Mouse (Mus musculus) midbrain, embryonic 11.5 days (tissue): ENCODE measurements around the gene Ess2. TPM values are rescaled to one million over a fixed set of nuclear protein-coding genes. Genes with fewer than 3 reads are reported as not detected.
"Not testable (repeated sequence)": the region's sequence is repeated elsewhere in the genome, so short reads cannot be mapped to it uniquely, and the experiment has no call there.

ENCODE experiments used
- ATAC-seq: fragments of 200-750 bp; cut with Nextera tagmentation; 2 replicates; pipeline ENCODE4 v1.8.0; 2017; ENCODE audit warnings: moderate TSS enrichment, moderate library complexity; ENCODE audit not compliant: low FRiP score
- DNase-seq: peaks from one replicate; pipeline ENCODE4 v3.0.0; 2015; ENCODE audit warnings: low spot score; ENCODE audit errors: missing footprints
- H3K27ac ChIP-seq: fragments of 300-500 bp; sonication (generic); 2 replicates; pipeline ENCODE4 v1.5.1; 2014; ENCODE audit warnings: low read depth, low read length
- H3K27me3 ChIP-seq: fragments of 300-500 bp; sonication (generic); 2 replicates; pipeline ENCODE4 v1.6.1; 2014; ENCODE audit warnings: mild to moderate bottlenecking, low read length, moderate library complexity, mixed read lengths; ENCODE audit not compliant: control insufficient read depth, insufficient read depth
- H3K36me3 ChIP-seq: fragments of 300-500 bp; sonication (generic); 2 replicates; pipeline ENCODE4 v1.6.1; 2014; ENCODE audit warnings: mild to moderate bottlenecking, low read length, moderate library complexity, mixed read lengths; ENCODE audit not compliant: control insufficient read depth, insufficient read depth
- H3K4me1 ChIP-seq: fragments of 300-500 bp; sonication (generic); 2 replicates; pipeline ENCODE4 v1.6.1; 2014; ENCODE audit warnings: low read length; ENCODE audit not compliant: control insufficient read depth, insufficient read depth
- H3K4me2 ChIP-seq: fragments of 300-500 bp; sonication (generic); 2 replicates; pipeline ENCODE4 v1.6.1; 2014; ENCODE audit warnings: mild to moderate bottlenecking, moderate library complexity
- H3K4me3 ChIP-seq: fragments of 300-500 bp; sonication (generic); 2 replicates; pipeline ENCODE4 v1.5.1; 2014; ENCODE audit warnings: low read depth, low read length
- H3K9ac ChIP-seq: fragments of 300-500 bp; sonication (generic); 2 replicates; pipeline ENCODE4 v1.6.1; 2014; ENCODE audit warnings: low read length
- H3K9me3 ChIP-seq: fragments of 300-500 bp; sonication (generic); 2 replicates; pipeline ENCODE4 v1.6.1; 2016; ENCODE audit warnings: low read length; ENCODE audit not compliant: control insufficient read depth
- WGBS: fragments of 180-500 bp; shearing (Covaris S2); extraction: QIAGEN DNeasy Blood & Tissue Kit; methylation state at CpG from one replicate; pipeline ENCODE4 v1.1.7; 2014; 5-methylcytosine and 5-hydroxymethylcytosine counted together
- polyA plus RNA-seq: library from polyadenylated mRNA; unstranded; fragments of >200 nt; fragmentation: Nextera tagmentation; extraction: Ambion mirVana; gene quantifications from 2 replicates; pipeline ENCODE4 v1.2.1, GENCODE M21; 2014

Ess2 gene
- polyA plus RNA-seq = 39.4 and 41.4 TPM in 2 replicates

DNA sequence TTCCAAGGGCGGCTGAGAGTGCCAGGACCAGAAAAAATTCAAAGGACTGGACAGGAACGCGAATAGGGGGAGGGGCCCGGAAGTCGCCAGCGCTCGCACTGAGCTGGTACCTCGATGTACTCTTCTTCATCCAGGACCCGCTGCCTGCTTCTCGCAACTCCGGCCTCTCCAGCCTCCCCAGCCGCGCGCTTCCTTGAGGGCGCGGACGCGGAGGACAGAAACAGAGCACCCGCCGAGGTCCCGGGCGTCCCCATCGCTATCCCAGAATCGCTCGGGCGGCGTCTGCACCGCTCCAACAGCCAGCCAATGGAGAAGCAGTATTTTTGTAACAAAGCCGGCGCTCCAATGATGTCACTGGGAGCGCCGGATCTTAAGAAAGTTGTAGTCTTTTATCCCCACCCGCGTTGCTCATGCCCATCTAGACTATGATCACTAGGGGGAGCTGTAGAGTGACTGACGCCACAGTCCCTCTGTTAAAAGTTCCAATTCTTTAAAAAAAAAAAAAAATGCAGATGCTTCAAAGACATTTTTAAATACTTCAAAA is at the start of gene Ess2:
Ess2 (minus strand) TSS at position 297 of the 544 bp plus-strand sequence.
- peaks cover 17% of the 10 kb centered on the region for H3K4me1 ChIP-seq
- H3K9me3 ChIP-seq = no peaks in the 10 kb centered on the region
- H3K27me3 ChIP-seq = peaks cover 44% of the 10 kb centered on the region
- H3K9ac ChIP-seq = peak within 1 kb of the TSS; percentile 67
- peak within 1 kb of the TSS; percentile 89 for H3K4me2 ChIP-seq
- ATAC-seq (peak; percentile 93), DNase-seq (peak; percentile 99)
- no peak within 1 kb of the TSS; the same call in 1 of the 2 replicates for H3K27ac ChIP-seq
- peaks cover 8% of the 10 kb centered on the region for H3K36me3 ChIP-seq
- under 1% methylated on average over 35 of the region's 35 CpGs for WGBS
- peak within 1 kb of the TSS; percentile 52 for H3K4me3 ChIP-seq

DNA sequence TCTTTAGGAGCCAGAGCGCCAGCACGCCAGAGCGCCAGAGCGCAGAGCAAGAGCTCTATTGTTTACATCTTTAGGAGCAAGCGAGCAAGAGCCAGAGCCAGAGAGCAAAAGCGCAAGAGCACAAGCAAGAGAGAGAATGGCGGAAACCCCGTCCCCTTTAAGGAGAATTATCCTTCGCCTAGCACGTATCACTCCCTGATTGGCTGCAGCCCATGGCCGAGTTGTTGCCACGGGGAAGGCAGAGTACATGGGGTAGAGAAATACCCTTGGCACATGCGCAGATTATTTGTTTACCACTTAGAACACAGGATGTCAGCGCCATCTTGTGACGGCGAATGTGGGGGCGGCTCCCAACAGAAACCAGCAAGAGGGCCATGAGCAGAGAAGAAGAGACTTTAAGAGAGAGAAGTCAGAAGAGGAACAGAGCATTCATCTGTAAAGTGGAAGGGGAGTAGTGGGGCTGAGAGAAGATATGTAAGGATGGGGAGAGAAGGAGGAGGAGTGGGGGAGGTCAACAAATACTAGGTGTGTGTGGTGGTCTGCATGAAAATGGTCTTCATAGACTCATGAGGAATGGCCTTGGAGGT is 45.0 kb upstream of the Ess2 start:
- H3K4me2 ChIP-seq, H3K36me3 ChIP-seq, H3K4me1 ChIP-seq, H3K4me3 ChIP-seq, DNase-seq, H3K27ac ChIP-seq, ATAC-seq, H3K9me3 ChIP-seq, H3K27me3 ChIP-seq, H3K9ac ChIP-seq: not testable (repeated sequence)
- 94% methylated on average over 15 of the region's 17 CpGs for WGBS

DNA sequence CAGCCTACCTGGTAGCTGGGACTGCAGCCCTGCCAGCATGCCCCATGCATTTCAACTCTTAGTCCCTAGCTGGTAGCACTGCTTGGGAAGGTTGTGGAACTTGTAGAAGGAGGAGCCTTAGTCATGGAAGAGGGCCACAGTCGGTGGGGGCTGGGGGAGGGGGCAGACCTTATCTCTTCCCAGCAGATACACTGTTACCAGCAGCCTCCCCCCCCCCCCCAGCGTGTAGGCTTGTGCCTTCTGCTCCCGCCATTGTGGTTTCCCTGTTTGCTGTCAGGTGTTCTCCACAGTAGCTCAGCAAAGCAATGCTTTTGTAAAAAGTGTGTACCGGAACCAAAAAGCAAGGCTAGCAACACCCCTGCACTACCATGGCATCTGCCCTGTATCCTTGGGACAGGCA is 40.5 kb upstream of the Ess2 start:
- ATAC-seq = no peak
- H3K27ac ChIP-seq = no peak overlapping the region

DNA sequence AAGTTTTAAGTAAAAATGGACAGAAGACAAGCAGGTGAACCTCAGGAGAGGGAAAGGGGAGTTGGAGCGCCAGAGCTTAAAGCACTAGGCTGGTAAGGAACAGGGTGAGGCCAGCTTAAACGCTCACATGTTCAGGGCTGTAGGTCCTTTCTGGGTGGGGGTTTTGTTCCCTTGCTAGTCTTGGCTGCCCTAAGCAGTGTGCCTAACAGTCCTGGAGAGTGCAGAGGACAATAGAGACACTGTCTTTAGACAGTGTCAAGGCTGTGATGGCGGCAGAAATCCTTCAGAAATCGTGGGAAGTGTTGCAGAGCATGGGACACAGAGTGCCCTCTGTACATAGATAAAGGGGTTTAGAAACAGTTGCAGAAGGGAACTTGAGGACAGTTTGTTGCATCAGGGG is 38.9 kb upstream of the Ess2 start:
- WGBS = 54% methylated on average over 4 of the region's 4 CpGs
- DNase-seq = no peak

More for the DNA sequence above, 40.5 kb upstream of the Ess2 start:
- Histone ChIP-seq H3K4me2 (no peak overlapping the region), H3K4me1 (peaks cover 15% of the 10 kb centered on the region), H3K9ac (no peak overlapping the region), H3K27me3 (no peaks in the 10 kb centered on the region), H3K36me3 (no peaks in the 10 kb centered on the region), H3K4me3 (no peak overlapping the region), H3K9me3 (no peaks in the 10 kb centered on the region)
- no peak for DNase-seq
- 75% methylated on average over 4 of the region's 4 CpGs for WGBS

DNA sequence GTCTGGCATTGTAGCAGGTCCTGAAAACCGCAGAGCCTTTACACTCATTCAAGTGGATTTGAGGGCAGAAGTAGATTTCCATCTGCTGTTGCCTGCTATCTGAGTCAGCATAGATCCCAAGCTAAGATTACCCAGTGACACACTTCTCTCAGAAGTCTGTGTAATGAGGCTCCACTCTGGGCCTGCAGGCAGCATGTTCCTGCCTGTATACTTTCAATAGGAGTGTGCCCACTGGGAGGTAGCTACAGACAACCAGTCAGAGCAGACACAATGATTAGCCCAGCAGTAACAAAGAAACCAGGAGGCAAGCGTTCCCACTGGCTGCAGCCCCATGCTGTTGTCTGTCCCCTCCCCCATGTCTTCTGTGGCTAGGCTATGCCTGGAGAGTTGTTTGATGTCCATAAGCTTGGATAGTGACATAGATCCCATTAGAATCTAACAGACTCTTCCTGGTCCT is 38.3 kb upstream of the Ess2 start:
- Histone ChIP-seq H3K9me3 (no peaks in the 10 kb centered on the region), H3K4me2 (no peak overlapping the region), H3K36me3 (no peaks in the 10 kb centered on the region), H3K4me3 (no peak overlapping the region), H3K9ac (peak overlapping the region; percentile 38; the same call in 1 of the 2 replicates), H3K4me1 (peaks cover 15% of the 10 kb centered on the region), H3K27me3 (no peaks in the 10 kb centered on the region), H3K27ac (peak overlapping the region; percentile 76)
- DNase-seq = peak; percentile 92
- 24% methylated on average over 2 of the region's 2 CpGs for WGBS
- peak; percentile 96 for ATAC-seq

More for the DNA sequence above, 38.9 kb upstream of the Ess2 start:
- peak; percentile 80 for ATAC-seq
- peak overlapping the region; percentile 42 for H3K9ac ChIP-seq
- H3K27me3 ChIP-seq = no peaks in the 10 kb centered on the region
- H3K36me3 ChIP-seq = no peaks in the 10 kb centered on the region
- no peaks in the 10 kb centered on the region for H3K9me3 ChIP-seq
- peaks cover 15% of the 10 kb centered on the region for H3K4me1 ChIP-seq
- H3K27ac ChIP-seq = peak overlapping the region; percentile 76
- H3K4me3 ChIP-seq = no peak overlapping the region
- H3K4me2 ChIP-seq = no peak overlapping the region

DNA sequence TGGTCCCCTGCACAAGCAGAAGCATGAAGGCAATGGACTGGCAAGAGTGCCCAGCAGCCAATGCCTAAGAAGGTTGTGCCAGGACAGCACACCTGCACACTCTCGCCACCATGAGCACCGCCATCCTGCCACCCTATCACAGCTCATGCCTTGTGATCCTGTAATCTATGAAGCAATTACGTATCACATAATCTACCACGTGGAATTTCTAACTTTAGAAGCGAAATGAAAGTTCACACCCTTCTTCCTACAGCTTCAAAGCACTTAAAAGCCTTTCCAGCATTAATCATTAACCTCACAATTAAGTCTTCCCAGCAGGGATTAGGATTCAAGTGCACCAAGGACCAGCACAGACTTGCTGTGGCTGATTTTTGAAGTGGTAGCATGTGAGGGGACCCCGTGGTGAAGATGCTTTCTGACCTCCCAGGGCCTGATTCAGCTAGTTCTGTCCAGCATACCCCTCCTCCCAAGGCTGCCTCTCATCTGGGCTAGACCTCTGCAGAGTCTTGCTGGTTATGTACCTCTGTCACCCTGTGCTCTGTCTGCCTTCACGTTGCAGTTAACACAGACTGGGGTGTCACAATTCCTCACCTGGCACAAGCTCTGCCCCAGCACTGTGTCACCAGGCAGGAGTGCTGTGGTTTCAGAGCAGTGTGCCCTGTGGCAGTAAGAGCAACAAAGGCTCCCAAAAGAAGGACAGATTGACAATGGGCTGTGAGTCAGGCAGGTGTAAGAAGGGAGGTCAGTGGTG is 34.1 kb upstream of the Ess2 start:
- DNase-seq (no peak), ATAC-seq (no peak)
- Histone ChIP-seq H3K9ac (no peak overlapping the region), H3K4me1 (peaks cover 13% of the 10 kb centered on the region), H3K4me2 (no peak overlapping the region), H3K4me3 (no peak overlapping the region), H3K27ac (no peak overlapping the region), H3K27me3 (no peaks in the 10 kb centered on the region), H3K9me3 (no peaks in the 10 kb centered on the region), H3K36me3 (no peaks in the 10 kb centered on the region)
- 67% methylated on average over 7 of the region's 7 CpGs for WGBS

DNA sequence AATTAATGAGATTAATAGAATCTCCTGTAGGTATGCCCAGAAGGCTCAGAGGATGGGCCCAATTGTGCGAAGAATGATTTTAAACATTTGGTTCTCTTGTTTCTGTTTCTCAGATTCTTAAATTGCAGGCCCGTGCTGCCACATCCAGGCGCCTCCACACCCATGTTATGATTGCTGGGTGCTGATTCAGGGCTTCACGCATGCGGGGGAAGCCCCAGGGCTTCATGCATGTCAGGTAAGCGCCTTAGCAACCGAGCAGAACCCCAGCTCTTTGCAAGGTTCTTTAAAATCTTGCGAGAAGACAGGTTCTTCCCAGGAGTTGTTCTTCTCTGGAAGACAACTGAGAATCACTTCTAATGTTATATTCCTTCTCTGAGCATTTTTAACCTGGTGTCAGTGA is 32.3 kb upstream of the Ess2 start:
- H3K27me3 ChIP-seq = no peaks in the 10 kb centered on the region
- no peak overlapping the region for H3K27ac ChIP-seq
- no peak overlapping the region for H3K9ac ChIP-seq
- no peaks in the 10 kb centered on the region; the same call in 1 of the 2 replicates for H3K4me1 ChIP-seq
- DNase-seq (no peak), ATAC-seq (no peak)
- no peaks in the 10 kb centered on the region for H3K36me3 ChIP-seq
- 74% methylated on average over 8 of the region's 8 CpGs for WGBS
- no peaks in the 10 kb centered on the region for H3K9me3 ChIP-seq
- no peak overlapping the region for H3K4me3 ChIP-seq
- H3K4me2 ChIP-seq = no peak overlapping the region

DNA sequence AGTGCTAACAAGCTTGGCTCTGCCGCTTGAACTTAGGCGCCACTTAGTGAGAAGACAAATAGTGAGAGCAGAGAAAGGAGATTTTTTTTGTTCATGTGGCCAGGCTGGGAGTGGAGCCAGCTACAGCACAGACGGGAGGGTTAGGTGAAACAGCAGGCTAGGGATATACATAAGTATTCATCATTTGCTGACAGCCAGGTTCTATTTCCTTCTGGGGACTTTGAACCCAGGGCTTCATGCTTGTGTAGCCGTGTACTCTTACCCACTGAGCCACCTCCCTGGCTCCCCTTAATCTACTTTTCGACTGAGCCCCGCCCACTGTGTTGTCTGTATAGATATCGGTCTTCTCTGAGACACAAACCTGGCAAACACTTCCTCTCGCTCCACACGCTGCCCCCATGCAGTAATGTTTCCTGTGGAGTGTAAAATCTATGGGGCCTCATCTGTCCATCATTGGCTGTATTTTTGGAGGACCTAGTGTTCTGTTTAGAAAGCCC is 28.2 kb upstream of the Ess2 start:
- no peak for DNase-seq
- Histone ChIP-seq H3K36me3 (no peaks in the 10 kb centered on the region), H3K9ac (no peak overlapping the region), H3K27ac (no peak overlapping the region), H3K4me3 (no peak overlapping the region), H3K27me3 (0 out of 2 replicates have a peak, but pooled peaks cover 2% of the 10 kb centered on the region), H3K9me3 (no peaks in the 10 kb centered on the region), H3K4me1 (no peaks in the 10 kb centered on the region; the same call in 1 of the 2 replicates), H3K4me2 (no peak overlapping the region)
- ATAC-seq = no peak
- WGBS = 64% methylated on average over 9 of the region's 9 CpGs

DNA sequence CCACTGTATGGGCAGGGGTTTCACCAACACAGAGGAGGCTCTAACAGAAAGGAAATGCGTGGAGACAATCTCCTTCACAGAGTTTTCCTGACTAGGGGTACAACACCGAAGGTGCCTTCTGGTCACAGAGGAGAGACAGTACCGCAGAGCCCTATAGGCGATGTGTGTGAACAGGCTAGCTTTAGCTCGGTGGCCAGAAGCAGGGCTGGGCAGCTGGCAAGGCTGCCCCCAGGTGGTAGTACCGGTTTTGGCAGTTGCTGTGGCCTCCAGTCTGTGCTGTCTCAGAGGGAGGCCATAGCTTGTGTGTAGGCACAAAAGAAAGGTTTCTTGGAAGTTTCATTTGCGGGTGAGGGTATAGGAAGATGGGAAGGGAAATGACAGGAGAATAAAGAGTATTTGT is 27.7 kb upstream of the Ess2 start:
- H3K4me3 ChIP-seq = no peak overlapping the region
- DNase-seq = peak; percentile 94
- no peaks in the 10 kb centered on the region for H3K9me3 ChIP-seq
- H3K9ac ChIP-seq = no peak overlapping the region
- peak; percentile 84 for ATAC-seq
- H3K27me3 ChIP-seq = 0 out of 2 replicates have a peak, but pooled peaks cover 2% of the 10 kb centered on the region
- H3K4me1 ChIP-seq = no peaks in the 10 kb centered on the region; the same call in 1 of the 2 replicates
- no peak overlapping the region for H3K27ac ChIP-seq
- WGBS = 14% methylated on average over 7 of the region's 7 CpGs
- H3K36me3 ChIP-seq = no peaks in the 10 kb centered on the region
- no peak overlapping the region for H3K4me2 ChIP-seq
